Mouse (Mus musculus) gastrocnemius, postnatal 25 days (tissue): ENCODE data around the gene Kifap3. TPM values are rescaled to one million over a fixed set of nuclear protein-coding genes. Genes with fewer than 3 reads are reported as not detected.
"Not testable (repeated sequence)": the region's sequence is repeated elsewhere in the genome, so short reads cannot be mapped to it uniquely, and the experiment has no call there.

Experiments
- DNase-seq: peaks from one replicate; pipeline ENCODE4 v3.0.0; 2022
- long read RNA-seq, 2 experiments: library from polyadenylated mRNA; stranded (forward); transcript quantifications; one replicate each; pipeline ENCODE4 v2.0.0; 2021
- total RNA-seq, 2 experiments: library from RNA; stranded (reverse); gene quantifications; 1 replicate in 1 of 2; 2 replicates in 1 of 2; pipeline ENCODE4 v1.2.3; 2021

Kifap3 gene
- total RNA-seq = 10 to 100 TPM; 13.8 to 14.1 TPM
- long read RNA-seq, experiment 1, full-length matches to known transcripts = 3 of 17 reads
- long read RNA-seq, experiment 1, partial matches to known transcripts = 14 of 17 reads
- long read RNA-seq, experiment 1, other reads (novel, unspliced or antisense) = 0 of 17 reads
- long read RNA-seq, experiment 2, full-length matches to known transcripts = 9 of 25 reads
- long read RNA-seq, experiment 2, partial matches to known transcripts = 16 of 25 reads
- long read RNA-seq, experiment 2, other reads (novel, unspliced or antisense) = 0 of 25 reads

DNA sequence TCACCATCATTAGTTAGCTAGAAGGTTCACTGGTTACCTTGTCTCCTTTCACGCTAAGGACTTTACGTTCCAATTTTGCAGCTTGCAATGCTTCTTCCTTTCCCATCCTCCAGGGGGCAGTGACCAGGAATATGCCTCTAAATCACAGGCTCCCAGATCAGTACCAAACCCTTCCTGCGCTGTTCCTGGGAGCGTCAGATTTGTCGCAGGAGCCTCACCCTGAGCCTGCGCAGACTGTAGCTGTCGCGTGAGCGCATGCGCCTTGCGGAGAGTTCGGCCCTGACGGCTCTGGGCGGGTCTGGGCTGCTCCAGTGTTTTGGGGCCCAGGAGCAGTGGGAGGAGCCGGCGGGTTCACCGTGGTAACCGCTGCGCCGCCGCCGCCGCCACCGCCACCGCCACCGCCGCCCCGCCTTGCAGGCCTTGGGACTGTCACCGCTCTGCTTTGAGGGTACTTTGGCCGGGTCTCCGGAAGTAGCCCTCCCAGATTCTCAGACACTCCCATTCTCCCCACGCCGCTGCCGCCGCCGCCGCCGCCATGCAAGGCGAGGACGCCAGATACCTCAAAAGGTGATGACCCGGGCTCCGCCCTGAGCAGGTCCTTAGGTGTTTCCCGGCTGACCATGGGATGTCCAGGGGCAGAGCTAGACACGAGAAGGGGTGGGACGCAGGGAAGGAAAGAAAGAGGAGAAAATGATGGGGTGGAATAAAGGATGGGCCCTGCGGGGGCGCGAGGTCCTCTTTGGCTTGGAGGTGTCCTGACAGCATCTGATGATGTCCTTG is at the start of gene Kifap3:
Gene Kifap3, plus strand, starts transcription at position 248 of the 780 bp plus-strand sequence.
- peak; percentile 99 for DNase-seq

DNA sequence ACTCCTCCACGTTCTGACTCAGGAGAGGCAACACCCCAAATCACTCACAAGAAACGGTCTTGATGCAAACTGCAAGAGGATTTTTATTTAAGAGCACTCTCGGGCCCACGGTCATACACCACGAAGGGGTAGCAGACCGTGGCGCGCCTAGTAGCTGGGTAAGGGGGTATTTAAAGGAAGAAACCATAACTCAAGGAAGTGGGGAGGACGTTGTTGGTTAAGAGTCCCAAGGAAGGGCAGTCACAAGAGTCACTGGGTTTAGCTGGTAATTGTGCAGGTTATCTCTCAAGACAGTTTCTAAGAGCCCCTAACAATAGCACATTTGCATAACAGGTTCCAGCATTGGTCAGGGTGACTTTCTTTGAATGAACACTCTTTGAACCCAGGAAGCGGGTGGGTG is 48.2 kb upstream of the Kifap3 start:
- DNase-seq = not testable (repeated sequence)

DNA sequence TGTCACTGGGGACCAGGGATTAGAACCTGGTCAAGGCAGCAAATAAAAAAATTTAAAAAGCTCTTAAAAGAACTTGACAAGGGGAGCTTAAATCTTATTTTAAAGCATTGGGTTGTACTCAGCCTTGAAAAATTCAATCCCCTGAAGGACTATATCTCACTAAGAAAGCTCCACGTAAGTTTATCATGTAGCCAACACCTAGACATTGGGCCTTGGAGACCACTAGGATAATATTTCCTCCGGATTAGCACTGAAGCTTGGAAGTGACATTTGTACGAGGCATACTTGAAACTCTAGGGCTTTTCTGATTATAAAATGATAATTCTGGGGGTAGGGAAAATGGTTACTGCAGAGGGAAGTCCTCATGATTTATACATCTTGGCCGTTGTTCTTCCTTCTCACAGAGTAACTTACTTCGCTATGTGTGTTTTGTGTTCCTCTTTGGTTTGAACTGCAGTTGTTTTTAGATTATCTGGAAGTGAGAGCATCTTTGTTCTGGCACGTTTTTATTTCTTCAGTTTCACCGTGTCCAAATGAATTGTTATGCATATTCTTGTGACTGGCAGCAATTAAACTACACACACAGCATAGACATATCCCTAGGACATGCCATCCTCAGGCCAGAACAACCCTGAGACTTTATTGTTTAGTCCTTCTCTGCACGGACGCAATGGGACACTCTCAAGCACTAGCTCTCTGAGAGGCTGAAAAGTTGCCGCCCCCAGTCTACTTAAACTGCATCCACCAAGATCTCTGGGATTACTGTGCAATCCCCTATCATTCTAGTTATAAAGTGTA is 42.7 kb upstream of the Kifap3 start:
- no peak for DNase-seq

DNA sequence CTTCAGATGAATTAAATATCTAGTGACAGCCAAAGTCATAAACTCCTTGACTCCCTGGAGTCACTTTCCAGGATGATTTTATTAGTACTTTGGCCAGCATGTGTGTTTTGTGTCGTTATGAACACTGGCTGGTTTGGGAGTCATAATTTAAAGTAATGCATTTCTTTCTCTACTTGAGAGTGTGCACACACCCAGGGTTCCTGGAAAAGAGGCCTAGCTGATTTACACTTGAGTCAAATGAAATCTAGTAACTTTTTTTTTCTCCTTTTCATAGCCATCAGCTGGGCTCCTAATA is 42.2 kb upstream of the Kifap3 start:
- DNase-seq = no peak

DNA sequence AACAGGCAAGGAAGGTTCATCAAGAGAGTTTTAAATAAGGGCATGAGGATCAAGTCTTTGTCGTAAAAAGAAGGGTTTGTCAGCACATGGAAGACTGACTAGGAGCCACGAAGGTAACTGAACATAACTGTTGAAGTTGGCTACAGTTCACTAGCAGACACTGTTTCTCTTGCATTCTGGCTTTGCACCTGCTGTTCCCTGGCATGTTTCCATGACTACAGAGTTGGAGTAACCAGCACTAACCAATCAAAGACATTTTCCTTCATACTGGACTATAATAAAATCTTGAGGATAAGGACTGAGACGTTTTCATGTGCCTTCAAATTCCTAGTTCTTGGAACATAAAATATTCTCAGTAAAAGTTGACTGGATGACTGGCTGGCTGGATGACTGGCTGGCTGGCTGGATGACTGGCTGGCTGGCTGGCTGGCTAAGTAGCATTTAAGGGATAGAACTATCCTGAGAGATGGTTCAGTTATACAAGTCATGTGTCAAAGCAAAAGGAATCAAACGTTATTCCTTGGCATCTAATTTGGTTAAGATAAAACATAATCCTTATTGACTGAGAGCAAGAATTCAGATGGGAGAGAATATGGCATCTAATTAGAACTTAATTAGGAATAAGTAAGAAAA is 27.9 kb upstream of the Kifap3 start:
- no peak for DNase-seq

DNA sequence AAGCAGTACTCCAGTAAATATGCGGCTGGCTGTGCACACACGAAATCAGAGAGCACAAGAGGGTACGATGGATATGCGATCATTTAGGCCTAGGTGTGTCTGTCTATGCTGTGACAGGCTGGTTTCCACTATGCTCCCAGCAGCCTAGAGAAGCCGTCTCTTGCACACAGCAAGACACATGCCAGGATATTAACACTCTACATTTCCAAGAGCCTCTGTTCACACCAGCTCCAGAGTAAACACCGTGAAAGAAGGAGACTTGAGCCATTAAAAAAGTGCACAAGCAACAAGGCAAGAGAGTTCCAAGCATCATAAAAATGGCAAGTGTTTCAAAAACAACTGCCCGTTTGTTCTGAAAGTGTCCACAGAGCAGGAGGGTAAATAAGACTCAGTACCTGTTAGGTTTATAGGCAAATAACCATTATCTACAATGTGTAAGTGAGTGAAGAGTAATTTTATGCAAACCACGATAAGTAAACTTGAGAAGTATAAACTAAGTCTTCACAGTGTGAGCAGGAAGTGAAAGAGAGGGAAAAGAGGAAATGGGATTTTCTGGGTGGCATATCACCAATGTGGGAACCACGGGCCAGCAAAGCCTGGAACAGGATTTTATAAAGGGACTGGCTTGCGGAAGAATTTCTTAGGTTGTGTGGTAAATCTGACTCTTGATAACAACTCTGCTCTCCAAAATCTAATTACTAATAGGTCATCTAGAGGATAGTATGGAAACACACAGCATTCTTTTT is 21.7 kb upstream of the Kifap3 start:
- DNase-seq = no peak

DNA sequence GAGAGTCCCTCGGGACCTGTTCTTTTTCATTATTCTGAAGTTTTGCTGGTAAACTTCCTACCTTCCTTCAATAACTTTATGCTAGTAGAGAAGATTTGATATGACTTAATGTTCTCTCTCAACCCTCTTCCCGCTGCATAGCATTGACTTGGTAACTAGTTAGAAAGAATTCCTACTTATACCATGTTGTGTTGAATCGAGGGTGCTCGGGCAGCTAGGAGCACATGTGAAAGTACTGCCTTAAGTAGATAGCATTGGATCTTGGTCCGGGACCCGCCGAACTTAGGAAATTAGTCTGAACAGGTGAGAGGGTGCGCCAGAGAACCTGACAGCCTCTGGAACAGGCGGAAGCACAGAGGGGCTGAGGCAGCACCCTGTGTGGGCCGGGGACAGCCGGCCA is 4.2 kb downstream of the Kifap3 start:
- not testable (repeated sequence) for DNase-seq

DNA sequence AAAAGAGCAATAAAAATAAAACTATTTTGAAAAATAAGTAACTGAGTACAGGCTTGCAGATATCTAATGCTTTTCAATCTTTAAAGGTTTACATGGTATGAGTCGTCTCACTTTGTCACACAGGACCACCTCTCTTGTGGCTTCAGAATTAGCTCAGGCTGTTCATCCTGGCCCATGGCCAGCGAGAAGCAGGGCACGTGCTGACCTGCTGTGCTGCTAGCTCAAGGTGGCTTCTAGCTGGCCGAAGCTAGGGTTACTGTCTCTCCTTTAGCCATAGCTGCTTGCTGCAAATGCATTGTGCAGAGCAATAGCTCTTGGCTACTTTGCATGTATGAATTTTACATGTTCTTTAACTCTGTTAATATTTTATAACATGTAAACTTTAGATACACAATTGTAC is 42.0 kb downstream of the Kifap3 start:
- no peak for DNase-seq

DNA sequence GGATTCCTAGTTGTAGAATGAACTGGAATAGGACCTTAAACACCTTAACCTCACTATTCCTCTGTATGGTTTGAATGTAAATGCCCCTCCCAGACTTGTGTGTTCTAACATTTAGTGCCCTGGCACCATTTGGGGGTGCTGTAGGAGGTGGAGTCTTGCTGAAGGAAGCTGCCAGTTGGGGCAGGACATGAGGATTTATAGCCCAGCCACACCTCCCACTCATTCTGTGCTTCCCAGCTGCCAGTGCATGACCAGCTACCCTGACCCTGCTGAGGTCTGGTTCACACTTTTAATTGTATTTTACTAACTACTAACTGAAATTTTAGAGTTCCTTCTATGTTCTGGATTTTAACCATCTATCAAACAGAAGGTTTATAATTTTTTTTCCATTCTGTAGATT is 50.1 kb downstream of the Kifap3 start:
- no peak for DNase-seq

DNA sequence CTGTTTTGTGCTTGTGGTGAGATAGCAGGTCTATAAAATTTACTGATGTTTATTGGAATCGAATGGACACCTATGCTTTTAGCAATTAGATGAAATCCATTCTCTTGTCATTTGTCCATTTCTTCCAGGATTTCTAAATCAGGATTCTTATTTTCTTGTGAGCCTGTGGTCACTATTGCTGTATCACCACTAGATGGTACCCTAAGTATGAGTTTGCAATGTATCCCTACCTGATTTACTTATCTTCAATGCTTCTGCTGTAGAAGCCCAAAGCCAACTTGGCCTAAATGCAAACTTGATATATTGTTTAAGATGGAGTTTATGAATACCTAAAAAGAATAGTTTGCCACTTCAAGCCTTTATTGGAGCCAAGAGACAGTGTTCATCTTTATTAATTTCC is 54.7 kb downstream of the Kifap3 start:
- DNase-seq = no peak

DNA sequence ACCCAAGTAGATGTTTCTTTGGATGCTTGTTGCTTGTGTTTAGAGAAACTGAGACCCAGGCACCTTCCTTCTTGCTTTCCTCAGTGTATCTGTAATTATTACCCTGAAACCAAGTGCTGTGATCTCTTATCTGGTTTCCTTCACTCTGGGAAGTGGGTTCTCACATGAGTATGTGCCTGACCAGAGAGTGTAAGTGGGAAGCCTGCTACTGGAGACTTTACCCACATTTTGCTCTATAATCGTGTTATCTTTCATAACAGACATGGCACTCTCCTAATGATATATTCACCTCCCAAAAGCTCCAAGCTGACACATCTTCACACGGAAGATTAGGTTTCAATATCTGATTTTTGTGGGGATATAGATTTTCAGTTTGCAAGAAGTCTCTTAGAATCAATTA is 55.7 kb downstream of the Kifap3 start:
- no peak for DNase-seq

DNA sequence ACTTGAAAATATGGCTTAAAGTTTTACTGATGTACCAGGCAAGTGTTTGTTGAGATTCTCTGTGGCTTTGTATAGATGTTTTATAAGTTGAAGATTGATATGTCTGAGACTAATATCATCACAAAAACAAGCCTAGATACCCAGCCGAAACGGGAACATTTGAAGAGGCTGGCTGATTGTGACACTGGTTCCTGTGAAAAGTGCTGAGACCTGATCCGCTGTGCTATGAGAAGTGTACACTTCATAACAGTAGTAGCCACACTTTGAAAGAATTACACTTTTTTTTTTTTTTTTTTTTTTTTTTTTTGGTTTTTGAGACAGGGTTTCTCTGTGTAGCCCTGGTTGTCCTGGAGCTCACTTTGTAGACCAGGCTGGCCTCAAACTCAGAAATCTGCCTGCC is 59.1 kb downstream of the Kifap3 start:
- DNase-seq = not testable (repeated sequence)

DNA sequence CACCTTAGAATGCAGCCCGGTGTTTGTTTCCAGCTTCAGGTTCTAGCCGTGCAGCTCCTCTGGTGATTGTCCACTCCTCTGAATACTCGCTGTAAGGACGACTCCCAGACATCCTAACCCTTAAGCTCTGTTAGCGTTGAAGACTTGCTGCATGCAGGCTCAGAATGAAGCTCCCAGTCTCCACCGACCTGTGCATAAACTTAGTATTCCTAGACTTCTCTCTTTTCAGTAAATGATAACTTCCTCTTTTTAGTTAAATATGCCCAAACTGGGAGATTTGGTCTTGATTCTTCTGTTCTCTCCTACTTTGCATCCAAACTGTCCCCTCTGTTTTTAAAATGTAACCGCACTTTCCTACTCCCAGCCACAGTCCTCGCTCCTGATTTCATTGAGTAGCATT is 61.2 kb downstream of the Kifap3 start:
- DNase-seq = no peak

DNA sequence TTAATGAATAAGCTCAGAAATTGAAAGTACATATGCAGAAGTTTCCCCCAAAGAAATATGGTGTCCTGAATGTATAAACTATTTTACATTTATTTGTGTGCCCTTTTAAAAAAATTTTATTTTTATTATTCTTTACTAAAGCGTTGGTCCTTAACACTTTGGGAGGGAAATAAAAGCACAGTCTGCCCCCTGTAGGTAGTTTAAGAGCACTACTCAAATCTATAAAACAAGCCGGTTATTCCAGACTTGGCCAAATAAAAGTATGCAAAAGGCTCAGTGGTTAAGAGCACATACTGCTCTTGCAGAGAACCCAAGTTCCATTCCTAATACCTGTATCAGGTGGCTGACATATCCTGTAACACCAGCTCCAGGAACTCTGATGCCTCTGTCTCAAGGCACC is 62.9 kb downstream of the Kifap3 start:
- no peak for DNase-seq

DNA sequence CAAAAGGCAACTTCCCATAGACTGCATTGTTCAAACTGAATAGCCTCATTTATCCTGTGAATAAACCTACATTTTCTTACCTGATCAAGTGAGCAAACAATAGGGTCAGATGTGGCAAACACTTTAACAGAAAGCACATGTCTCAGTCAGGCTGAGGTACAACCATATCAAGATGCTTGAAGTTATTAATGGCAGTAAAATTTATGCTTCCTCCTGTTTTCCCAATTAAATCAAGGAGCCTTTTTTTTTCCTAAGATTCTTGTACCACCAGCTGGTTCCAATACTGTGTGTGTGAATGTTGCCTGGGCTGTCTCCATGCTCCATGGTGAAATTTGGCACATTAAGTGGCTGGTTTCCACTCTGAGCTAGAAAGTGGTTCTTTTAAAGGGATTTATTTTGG is 64.5 kb downstream of the Kifap3 start:
- no peak for DNase-seq

DNA sequence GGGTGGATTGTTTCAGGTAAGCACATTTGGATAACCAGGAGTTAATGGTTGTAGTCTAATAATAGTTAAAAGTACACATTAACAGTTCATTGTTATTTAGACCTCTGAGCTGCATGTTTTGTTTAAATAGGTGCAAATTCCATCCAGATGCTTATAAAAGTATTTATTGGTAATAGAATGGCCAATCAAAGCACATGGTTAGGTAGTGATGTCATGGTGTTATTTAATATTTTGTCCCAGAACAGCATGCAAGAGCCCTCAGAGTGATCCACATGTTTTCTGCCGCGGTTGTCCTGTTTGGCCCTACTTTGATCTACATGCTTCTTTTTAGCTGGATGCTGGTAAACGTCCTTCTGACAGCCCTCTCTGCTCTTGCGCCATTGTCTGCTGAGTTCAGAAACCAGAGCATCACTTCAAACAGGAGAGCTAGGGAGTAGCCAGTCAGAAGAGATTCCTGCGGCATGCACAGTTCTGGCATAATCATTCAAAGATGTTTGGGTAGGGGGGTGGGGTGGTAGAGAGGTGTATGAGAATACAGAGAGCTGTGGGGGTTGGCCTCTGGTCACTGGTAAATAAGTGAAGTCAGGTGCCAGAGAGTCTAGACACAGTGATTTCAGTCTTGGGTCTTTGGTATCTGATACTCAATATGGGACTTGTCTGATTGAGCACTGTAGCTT is 73.6 kb downstream of the Kifap3 start:
- no peak for DNase-seq

DNA sequence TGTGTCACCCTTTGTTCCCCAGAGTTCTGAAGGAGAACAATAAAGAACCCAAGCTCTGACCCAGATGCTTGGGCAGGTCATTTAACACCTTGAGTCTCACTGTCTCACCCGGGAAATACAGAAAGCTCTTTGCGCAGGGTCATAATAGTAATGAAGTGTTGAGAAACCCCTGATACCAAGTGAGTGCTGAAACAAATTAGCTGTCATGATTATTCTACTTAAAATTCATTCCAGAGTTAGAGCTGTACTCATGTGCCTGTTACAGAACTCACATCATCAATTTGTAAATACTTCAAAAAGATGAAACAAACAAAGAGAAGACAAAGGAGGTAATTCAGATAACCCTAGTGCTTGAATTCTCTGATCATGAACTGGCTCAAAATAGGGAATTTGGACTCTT is 79.0 kb downstream of the Kifap3 start:
- no peak for DNase-seq

DNA sequence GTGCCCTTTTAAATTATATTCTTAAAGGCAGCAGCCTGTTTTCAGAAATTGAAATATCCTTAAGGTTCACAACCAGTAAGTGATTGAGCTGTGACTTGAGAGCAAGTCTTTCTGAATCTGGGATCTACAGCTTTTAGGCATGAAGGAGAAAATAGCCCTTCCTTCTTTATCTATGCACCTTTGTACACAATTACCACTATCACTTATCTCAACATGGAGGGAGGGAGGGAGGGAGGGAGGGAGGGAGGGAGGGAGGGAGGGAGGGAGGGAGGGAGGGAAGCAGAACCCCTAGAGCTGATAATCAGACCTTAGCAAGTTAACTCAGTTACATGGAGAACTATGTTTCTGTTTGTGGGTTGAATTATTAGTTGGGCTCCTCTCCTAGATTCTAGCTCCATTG is 82.2 kb downstream of the Kifap3 start:
- no peak for DNase-seq

DNA sequence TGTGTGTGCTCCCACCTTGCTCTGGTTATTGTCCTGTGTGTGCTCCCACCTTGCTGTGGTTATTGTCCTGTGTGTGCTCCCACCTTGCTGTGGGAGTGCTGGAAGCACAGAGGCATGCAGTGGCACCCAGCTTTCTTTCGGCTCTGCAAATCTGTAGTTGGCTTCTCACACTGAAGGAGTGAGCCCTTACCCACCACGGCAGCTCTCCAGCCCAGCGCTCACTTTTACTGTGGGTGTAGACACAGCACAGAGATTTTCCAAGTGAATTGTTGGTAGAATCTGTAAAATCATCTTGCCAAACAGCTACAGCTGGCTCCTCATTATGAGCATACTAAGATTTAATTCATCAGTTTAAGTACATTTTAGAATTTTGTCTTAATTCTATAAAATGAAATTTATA is 93.8 kb downstream of the Kifap3 start:
- DNase-seq = no peak

DNA sequence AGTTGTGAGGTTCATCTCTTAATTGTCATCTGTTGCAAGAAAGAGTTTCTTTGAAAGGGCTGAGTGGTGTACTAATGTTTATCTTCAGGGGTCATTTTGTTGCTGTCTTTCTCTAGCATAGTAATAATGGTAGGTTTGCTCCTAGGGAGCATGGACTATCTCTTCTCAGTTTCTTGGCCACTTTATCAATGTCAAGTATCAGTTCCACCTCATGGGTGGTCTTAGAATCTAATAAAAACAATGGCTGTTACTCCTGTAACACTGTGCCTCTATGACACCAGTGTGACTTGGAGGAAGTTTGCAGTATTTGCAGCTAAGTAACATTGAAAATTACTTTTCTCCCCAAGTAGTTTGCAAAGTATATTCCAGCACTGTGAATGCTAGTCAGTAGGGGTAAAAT is 110.2 kb downstream of the Kifap3 start:
- no peak for DNase-seq

DNA sequence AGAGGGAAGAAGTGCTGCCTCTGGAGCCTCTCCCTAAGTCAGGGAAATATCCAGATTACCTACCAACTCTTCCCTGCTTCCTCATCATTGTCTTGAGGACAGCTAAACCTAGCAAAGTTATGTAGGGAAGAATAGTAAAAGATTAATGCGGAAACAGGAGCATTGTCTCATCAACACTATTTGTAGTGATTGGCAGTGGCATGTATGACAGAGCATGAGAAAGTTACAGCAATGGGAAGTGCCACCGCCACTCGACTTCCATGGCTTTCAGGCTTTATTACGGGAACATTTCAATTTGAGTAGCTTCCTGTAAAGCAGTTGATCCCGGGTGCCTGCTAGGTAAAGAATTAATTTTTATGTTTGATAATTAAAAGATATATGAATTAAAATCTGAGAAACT is 113.9 kb downstream of the Kifap3 start:
- no peak for DNase-seq
